Mouse (Mus musculus): ENCODE results near the gene Nr6a1. TPM values are rescaled to one million over a fixed set of nuclear protein-coding genes. Genes with fewer than 3 reads are reported as not detected.

The Nr6a1 gene
- polyA plus RNA-seq, 1 experiment from 2014 or later: 6.6 TPM

Other genes with a start within 250 kb of the Nr6a1 start
- gene Nr5a1, start 213.1 kb downstream of the Nr6a1 start, polyA plus RNA-seq (2014; fragmentation: Nextera tagmentation; extraction: Ambion mirVana): 0.19 and 0.20 TPM in 2 replicates
- 1.6 and 2.5 TPM in 2 replicates for gene Olfml2a, start 4.3 kb upstream of the Nr6a1 start, polyA plus RNA-seq (2014; fragmentation: Nextera tagmentation; extraction: Ambion mirVana)
- 1.5 and 1.8 TPM in 2 replicates for gene Wdr38, start 69.8 kb upstream of the Nr6a1 start, polyA plus RNA-seq (2014; fragmentation: Nextera tagmentation; extraction: Ambion mirVana)
- 147 and 149 TPM in 2 replicates for gene Arpc5l, start 77.7 kb upstream of the Nr6a1 start, polyA plus RNA-seq (2014; fragmentation: Nextera tagmentation; extraction: Ambion mirVana)
- gene Rpl35, start 77.9 kb upstream of the Nr6a1 start, polyA plus RNA-seq (2014; fragmentation: Nextera tagmentation; extraction: Ambion mirVana): 988 and 1,016 TPM in 2 replicates
- 32.9 and 37.3 TPM in 2 replicates for gene Golga1, start 137.9 kb upstream of the Nr6a1 start, polyA plus RNA-seq (2014; fragmentation: Nextera tagmentation; extraction: Ambion mirVana)

Data from hindbrain, embryonic 11.5 days (tissue).